Mouse (Mus musculus) ES-CJ7 (cell line): ENCODE results near the gene AB124611.
"Not testable (repeated sequence)": the region's sequence is repeated elsewhere in the genome, so short reads cannot be mapped to it uniquely, and the experiment has no call there.

Experiments used
- DNase-seq: peaks from one replicate; pipeline ENCODE4 v3.0.0; 2011; ENCODE audit warnings: low read depth, low spot score

Gene AB124611

GRCm38 (mm10) chr9:21518690-21519089 lies 7.3 kb upstream of the AB124611 start:
- peak; percentile 60 for DNase-seq

- DNase-seq, result no peak
Observed at GRCm38 (mm10) chr9:21525142-21525936, 637 bp upstream of the AB124611 start.

GRCm38 (mm10) chr9:21526634-21526944 lies 613 bp downstream of the AB124611 start:
- DNase-seq, result no peak

GRCm38 (mm10) chr9:21527100-21527801 lies 1.3 kb downstream of the AB124611 start:
- DNase-seq, result no peak

- DNase-seq, result no peak
Observed at GRCm38 (mm10) chr9:21527917-21528324, 1.9 kb downstream of the AB124611 start.

GRCm38 (mm10) chr9:21536501-21536900 lies 10.5 kb downstream of the AB124611 start:
- DNase-seq, result no peak

GRCm38 (mm10) chr9:21537009-21537408 lies 11.0 kb downstream of the AB124611 start:
- DNase-seq, result no peak

- no peak for DNase-seq
Observed at GRCm38 (mm10) chr9:21539981-21540753, 14.2 kb downstream of the AB124611 start.

GRCm38 (mm10) chr9:21542001-21542400 lies 16.0 kb downstream of the AB124611 start:
- DNase-seq, result not testable (repeated sequence)

GRCm38 (mm10) chr9:21545351-21545915 lies 19.5 kb downstream of the AB124611 start:
- peak; percentile 96 for DNase-seq

GRCm38 (mm10) chr9:21545916-21546788 lies 20.2 kb downstream of the AB124611 start:
- DNase-seq, result peak; percentile 98

- no peak for DNase-seq
Observed at GRCm38 (mm10) chr9:21546789-21547074, 20.8 kb downstream of the AB124611 start, which contains the start of gene Carm1. Carm1 (plus strand) TSS chr9:21546894.

- peak; percentile 62 for DNase-seq
Observed at GRCm38 (mm10) chr9:21547075-21547941, 21.3 kb downstream of the AB124611 start.

- no peak for DNase-seq
Observed at GRCm38 (mm10) chr9:21551049-21551448, 25.1 kb downstream of the AB124611 start.

GRCm38 (mm10) chr9:21553607-21554273 lies 27.8 kb downstream of the AB124611 start:
- no peak for DNase-seq

- DNase-seq, result no peak
Observed at GRCm38 (mm10) chr9:21555198-21555742, 29.3 kb downstream of the AB124611 start.

- DNase-seq, result no peak
Observed at GRCm38 (mm10) chr9:21556996-21557395, 31.0 kb downstream of the AB124611 start.

GRCm38 (mm10) chr9:21557556-21557955 lies 31.6 kb downstream of the AB124611 start:
- DNase-seq, result peak; percentile 76

- no peak for DNase-seq
Observed at GRCm38 (mm10) chr9:21558366-21558765, 32.4 kb downstream of the AB124611 start.
